Mouse (Mus musculus) heart, postnatal 0 days (tissue): Measurements from ENCODE around the gene 1700019A02Rik. TPM values are rescaled to one million over a fixed set of nuclear protein-coding genes. Genes with fewer than 3 reads are reported as not detected.

Source experiments
- ATAC-seq: fragments of 200-750 bp; cut with Nextera tagmentation; 2 replicates; pipeline ENCODE4 v1.8.0; 2017; ENCODE audit warnings: low read depth, moderate number of reproducible peaks, moderate library complexity; ENCODE audit not compliant: insufficient read depth
- DNase-seq: peaks from one replicate; pipeline ENCODE4 v3.0.0-alpha.2; 2016; ENCODE audit warnings: low spot score
- H3K27ac ChIP-seq: fragments of 300-500 bp; sonication (generic); 2 replicates; pipeline ENCODE4 v1.5.1; 2014; ENCODE audit warnings: low read depth, mild to moderate bottlenecking
- H3K27me3 ChIP-seq: fragments of 300-500 bp; sonication (generic); 2 replicates; pipeline ENCODE4 v1.6.1; 2014; ENCODE audit warnings: low read length, mixed read lengths; ENCODE audit not compliant: control insufficient read depth, insufficient read depth
- H3K36me3 ChIP-seq: fragments of 300-500 bp; sonication (generic); replicated peaks from 2 replicates; pipeline ENCODE4 v1.6.1; 2014; ENCODE audit warnings: low read length, mixed read lengths; ENCODE audit not compliant: control insufficient read depth, insufficient read depth
- H3K4me1 ChIP-seq: fragments of 300-500 bp; sonication (generic); 2 replicates; pipeline ENCODE4 v1.6.1; 2014; ENCODE audit warnings: antibody characterized with exemption; ENCODE audit not compliant: control insufficient read depth, insufficient read depth
- H3K4me2 ChIP-seq: fragments of 300-500 bp; sonication (generic); 2 replicates; pipeline ENCODE4 v1.6.1; 2014; ENCODE audit warnings: low read depth, mild to moderate bottlenecking, low read length, moderate library complexity
- H3K4me3 ChIP-seq: fragments of 300-500 bp; sonication (generic); 2 replicates; pipeline ENCODE4 v1.5.1; 2014; ENCODE audit warnings: low read depth, low read length
- H3K9ac ChIP-seq: fragments of 300-500 bp; sonication (generic); replicated peaks from 2 replicates; pipeline ENCODE4 v1.6.1; 2014; ENCODE audit warnings: low read depth, low read length, mixed read lengths
- H3K9me3 ChIP-seq: fragments of 300-500 bp; sonication (generic); replicated peaks from 2 replicates; pipeline ENCODE4 v1.6.1; 2016; ENCODE audit warnings: low read length; ENCODE audit not compliant: control insufficient read depth
- CTCF ChIP-seq: IDR thresholded peaks from 2 replicates; pipeline ENCODE4 v1.5.1; 2016; ENCODE audit warnings: antibody characterized with exemption, control low read depth, low read depth
- EP300 ChIP-seq: IDR thresholded peaks from 2 replicates; pipeline ENCODE4 v1.6.1; 2016; ENCODE audit warnings: antibody characterized with exemption, low read depth
- WGBS: fragments of 180-500 bp; shearing (Covaris S2); extraction: QIAGEN DNeasy Blood & Tissue Kit; methylation state at CpG from one replicate; pipeline ENCODE4 v1.1.7; 2014; 5-methylcytosine and 5-hydroxymethylcytosine counted together
- polyA plus RNA-seq: library from polyadenylated mRNA; unstranded; fragments of >200 nt; fragmentation: Nextera tagmentation; extraction: Ambion mirVana; gene quantifications from 2 replicates; pipeline ENCODE4 v1.2.1, GENCODE M21; 2015
- total RNA-seq: library from RNA; depleted of rRNA; stranded (reverse); fragments of >200 nt; gene quantifications from 2 replicates; pipeline ENCODE4 v1.2.3, GENCODE M21; 2014; ENCODE audit warnings: low replicate concordance; rRNA removed

Gene 1700019A02Rik
- not detected in 2 replicates for total RNA-seq
- not detected in 2 replicates for polyA plus RNA-seq

- Histone ChIP-seq H3K27ac (no peak within 1 kb of the TSS), H3K4me3 (no peak within 1 kb of the TSS), H3K9ac (no peak within 1 kb of the TSS), H3K36me3 (no peaks in the 10 kb centered on the region), H3K27me3 (no peaks in the 10 kb centered on the region), H3K9me3 (no peaks in the 10 kb centered on the region), H3K4me1 (no peaks in the 10 kb centered on the region), H3K4me2 (no peak within 1 kb of the TSS)
- 93% methylated on average over 8 of the region's 8 CpGs for WGBS
- no peak for ATAC-seq
- TF ChIP-seq CTCF (no peak), EP300 (no peak)
- no peak for DNase-seq
Measured at GRCm38 (mm10) chr1:53187536-53187935, at the start of gene 1700019A02Rik. Gene 1700019A02Rik, minus strand, starts transcription at chr1:53187636.

GRCm38 (mm10) chr1:53226063-53226462 lies 38.6 kb upstream of the 1700019A02Rik start:
- WGBS: 38% methylated on average over 1 of the region's 1 CpGs
- Histone ChIP-seq H3K4me3 (no peak overlapping the region), H3K27me3 (no peaks in the 10 kb centered on the region), H3K9ac (no peak overlapping the region), H3K4me2 (no peak overlapping the region), H3K9me3 (no peaks in the 10 kb centered on the region), H3K27ac (no peak overlapping the region), H3K36me3 (no peaks in the 10 kb centered on the region), H3K4me1 (0 out of 2 replicates have a peak, but pooled peaks cover 4% of the 10 kb centered on the region)
- no peak for ATAC-seq
- no peak for TF ChIP-seq CTCF
- no peak for TF ChIP-seq EP300
- DNase-seq: no peak

- H3K36me3 ChIP-seq: no peaks in the 10 kb centered on the region
- H3K9ac ChIP-seq: no peak overlapping the region
- no peaks in the 10 kb centered on the region for H3K9me3 ChIP-seq
- ATAC-seq: no peak; the same call in 1 of the 2 replicates
- peak; percentile 12 for DNase-seq
- no peak overlapping the region for H3K27ac ChIP-seq
- H3K4me3 ChIP-seq: no peak overlapping the region
- H3K4me2 ChIP-seq: no peak overlapping the region
- H3K27me3 ChIP-seq: no peaks in the 10 kb centered on the region
- H3K4me1 ChIP-seq: 0 out of 2 replicates have a peak, but pooled peaks cover 4% of the 10 kb centered on the region
- no peak for TF ChIP-seq EP300
- TF ChIP-seq CTCF: no peak
- WGBS: 49% methylated on average over 3 of the region's 3 CpGs
Measured at GRCm38 (mm10) chr1:53225616-53226015, 38.2 kb upstream of the 1700019A02Rik start.

- H3K4me3 ChIP-seq: no peak overlapping the region
- no peak overlapping the region for H3K9ac ChIP-seq
- ATAC-seq (no peak), DNase-seq (no peak)
- H3K36me3 ChIP-seq: no peaks in the 10 kb centered on the region
- 67% methylated on average over 1 of the region's 1 CpGs for WGBS
- H3K4me2 ChIP-seq: no peak overlapping the region
- H3K27ac ChIP-seq: no peak overlapping the region
- H3K27me3 ChIP-seq: no peaks in the 10 kb centered on the region
- no peaks in the 10 kb centered on the region for H3K9me3 ChIP-seq
- 0 out of 2 replicates have a peak, but pooled peaks cover 4% of the 10 kb centered on the region for H3K4me1 ChIP-seq
- TF ChIP-seq EP300: no peak
Measured at GRCm38 (mm10) chr1:53224775-53225174, 37.3 kb upstream of the 1700019A02Rik start.

GRCm38 (mm10) chr1:53210136-53210535 lies 22.7 kb upstream of the 1700019A02Rik start:
- no peak for TF ChIP-seq CTCF
- no peak for TF ChIP-seq EP300
- Histone ChIP-seq H3K4me2 (no peak overlapping the region), H3K4me1 (no peaks in the 10 kb centered on the region; the same call in 1 of the 2 replicates), H3K27me3 (no peaks in the 10 kb centered on the region), H3K9ac (no peak overlapping the region), H3K36me3 (no peaks in the 10 kb centered on the region), H3K27ac (no peak overlapping the region), H3K9me3 (no peaks in the 10 kb centered on the region), H3K4me3 (no peak overlapping the region)
- DNase-seq: no peak
- no peak for ATAC-seq

- no peak overlapping the region for H3K27ac ChIP-seq
- no peak overlapping the region for H3K4me2 ChIP-seq
- WGBS: 64% methylated on average over 2 of the region's 2 CpGs
- H3K4me3 ChIP-seq: no peak overlapping the region
- no peaks in the 10 kb centered on the region for H3K4me1 ChIP-seq
- H3K27me3 ChIP-seq: no peaks in the 10 kb centered on the region
- DNase-seq: no peak
- no peak overlapping the region for H3K9ac ChIP-seq
- no peaks in the 10 kb centered on the region for H3K36me3 ChIP-seq
- no peak for TF ChIP-seq CTCF
- TF ChIP-seq EP300: no peak
- H3K9me3 ChIP-seq: no peaks in the 10 kb centered on the region
- no peak for ATAC-seq
Measured at GRCm38 (mm10) chr1:53203902-53204301, 16.5 kb upstream of the 1700019A02Rik start.
